Mouse (Mus musculus) embryonic stem cell, embryonic (primary cell): ENCODE results near the gene H13.

Experiments used
- CTCF ChIA-PET, 4 experiments: fragments of 300-600 bp in 2 of 4; fragments of 350-600 bp in 2 of 4; sonication (Branson Sonifier 250); formaldehyde crosslinking; loops; one replicate each; lab custom pipeline; 2022; ENCODE audit warnings: inconsistent platforms in 2 of 4; lab: Charles Lee
- POLR2A ChIA-PET, 4 experiments: fragments of 300-600 bp in 2 of 4; fragments of 350-600 bp in 2 of 4; sonication (Branson Sonifier 250); formaldehyde crosslinking; loops; one replicate each; lab custom pipeline; 2022; ENCODE audit warnings: antibody characterized with exemption in 4 of 4, inconsistent platforms in 1 of 4; lab: Charles Lee

Gene H13

DNA sequence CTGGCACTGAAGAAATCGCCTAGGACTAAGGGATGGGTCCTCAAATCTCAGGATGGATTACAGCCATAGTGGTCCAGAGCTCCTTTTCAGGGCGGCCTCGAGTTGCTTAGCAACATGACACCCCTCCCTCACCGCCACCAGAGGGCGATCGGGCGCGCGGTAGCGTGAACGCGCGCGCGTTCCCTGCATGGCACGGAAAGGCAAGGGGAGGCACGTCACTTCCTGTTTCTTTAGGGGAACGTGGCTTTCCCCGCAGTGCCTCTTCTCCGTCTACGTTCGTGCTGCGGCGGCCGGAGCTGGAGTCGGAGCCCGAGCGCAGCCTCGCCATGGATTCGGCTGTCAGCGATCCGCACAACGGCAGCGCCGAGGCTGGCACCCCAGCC, at the start of gene H13:
H13 (plus strand) TSS at position 206 of the 383 bp plus-strand sequence.
- POLR2A ChIA-PET, result interaction anchor here (0.5 to 6.4 kb wide), 69 partner anchors 8 to 1949 kb away, joined by 3 to 67 read pairs (median 5); partner anchors contain the start of genes Mcts2 (in 4 of the 4), Bcl2l1 (in 1 of the 4), Id1 (in 1 of the 4) and Tpx2 (in 1 of the 4)
- CTCF ChIA-PET, result interaction anchor here (0.5 to 5.3 kb wide), 75 partner anchors 8 to 398 kb away, joined by 3 to 45 read pairs (median 4); partner anchors contain the start of genes Bcl2l1 (in 4 of the 4), Defb36 (in 3 of the 4), Mcts2 (in 2 of the 4) and Cox4i2 (in 1 of the 4)

DNA sequence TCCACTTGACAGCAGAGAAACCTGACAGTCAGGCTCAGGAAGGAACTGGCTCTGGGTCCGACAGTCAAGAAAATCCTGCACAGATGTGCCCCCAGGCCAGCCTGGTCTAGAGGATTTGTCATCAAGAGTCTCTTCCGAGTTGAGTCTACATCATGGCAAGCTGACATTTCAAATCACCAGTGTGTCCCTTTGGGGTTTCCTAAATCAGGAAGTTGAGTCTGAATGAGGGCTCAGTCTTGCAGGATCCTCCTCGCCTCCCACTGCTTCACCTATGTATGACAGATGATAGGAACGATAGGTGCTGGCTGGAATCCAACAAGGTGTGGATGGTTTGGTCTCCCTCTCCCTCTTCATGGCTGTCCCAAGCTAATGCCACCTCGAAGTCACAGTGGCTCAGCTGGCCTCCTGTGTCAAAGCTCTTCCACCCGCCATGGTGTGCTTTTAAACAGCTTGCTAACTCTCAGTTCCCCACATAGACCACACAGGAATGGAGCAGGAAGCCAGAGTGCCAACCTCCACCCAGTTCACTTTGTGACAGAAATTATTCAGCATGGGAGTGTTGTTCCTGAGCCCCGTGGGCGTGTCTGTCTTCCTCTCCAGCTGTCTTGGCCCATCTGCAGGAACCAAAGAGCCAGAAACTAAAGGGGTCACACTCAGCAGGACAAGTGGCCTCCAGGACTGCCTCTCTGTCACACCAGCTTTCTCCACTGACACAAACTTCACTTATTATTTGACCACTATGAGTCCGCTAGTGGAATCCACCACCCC, 48.7 kb upstream of the H13 start:
- ChIA-PET POLR2A (interaction anchor here in 3 of 4 experiments (0.6 to 1.5 kb wide), 4 partner anchors 48 to 241 kb away, joined by 3 read pairs; partner anchors contain the start of gene H13 (in 1 of the 3)), CTCF (interaction anchor here in 1 of 4 experiments (0.9 to 1.2 kb wide), 2 partner anchors 16 to 48 kb away, joined by 3 to 5 read pairs; partner anchors contain the start of genes Defb36 and H13)

DNA sequence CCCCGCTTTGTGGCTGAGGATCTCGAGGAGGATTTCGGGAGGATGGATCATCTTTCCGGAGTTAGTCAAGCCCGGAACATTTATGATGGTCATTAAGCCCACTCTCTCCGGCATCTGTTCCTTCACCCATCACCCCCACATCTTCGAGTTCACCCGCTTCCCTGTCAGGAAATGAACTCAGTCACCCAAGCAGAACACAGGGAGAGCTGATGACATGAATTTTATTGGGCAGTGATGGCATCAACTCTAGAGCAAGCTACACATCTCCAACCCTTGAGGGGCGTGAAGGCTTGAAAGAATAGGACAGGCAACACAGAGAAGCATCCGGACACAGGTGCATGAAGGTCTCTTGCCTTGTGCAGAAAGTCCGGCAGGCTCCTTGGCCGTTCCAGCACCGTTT, 47.1 kb upstream of the H13 start:
- ChIA-PET POLR2A (interaction anchor here in 2 of 4 experiments (0.6 to 1.5 kb wide), 2 partner anchors 47 to 143 kb away, joined by 3 read pairs; partner anchors contain the start of gene H13 (in 1 of the 2)), CTCF (interaction anchor here in 2 of 4 experiments (0.7 kb wide), 2 partner anchors 208 to 523 kb away, joined by 3 read pairs; no protein-coding TSS in a partner anchor)

DNA sequence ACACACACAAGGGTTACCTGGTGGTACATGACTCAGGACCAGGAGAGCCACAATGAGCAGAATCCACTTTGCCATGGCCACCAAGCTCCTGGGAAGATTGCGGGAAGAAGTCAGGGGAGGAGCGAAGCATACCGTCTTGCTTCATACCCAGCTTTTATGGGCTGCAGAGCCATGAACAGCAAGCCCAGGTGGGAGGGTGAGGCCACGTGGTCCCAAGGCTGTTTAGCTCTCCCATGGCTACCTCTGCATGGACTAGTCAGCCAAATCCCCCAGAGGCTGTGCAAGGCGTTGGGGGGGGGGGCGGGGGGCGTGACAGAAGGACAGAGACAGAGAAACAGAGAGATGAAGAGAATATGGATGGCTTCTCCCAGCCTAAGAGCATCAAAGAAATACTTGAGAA, 46.3 kb upstream of the H13 start, which contains the start of gene Defb25:
Defb25 (minus strand) TSS at position 101 of the 400 bp plus-strand sequence.
- CTCF ChIA-PET, result interaction anchor here in 3 of 4 experiments (0.6 to 0.7 kb wide), 4 partner anchors 34 to 317 kb away, joined by 3 read pairs; no protein-coding TSS in a partner anchor
- POLR2A ChIA-PET, result interaction anchor here in 3 of 4 experiments (0.6 to 1.1 kb wide), 3 partner anchors 63 to 143 kb away, joined by 3 read pairs; partner anchors contain the start of gene Mcts2 (in 1 of the 3)

DNA sequence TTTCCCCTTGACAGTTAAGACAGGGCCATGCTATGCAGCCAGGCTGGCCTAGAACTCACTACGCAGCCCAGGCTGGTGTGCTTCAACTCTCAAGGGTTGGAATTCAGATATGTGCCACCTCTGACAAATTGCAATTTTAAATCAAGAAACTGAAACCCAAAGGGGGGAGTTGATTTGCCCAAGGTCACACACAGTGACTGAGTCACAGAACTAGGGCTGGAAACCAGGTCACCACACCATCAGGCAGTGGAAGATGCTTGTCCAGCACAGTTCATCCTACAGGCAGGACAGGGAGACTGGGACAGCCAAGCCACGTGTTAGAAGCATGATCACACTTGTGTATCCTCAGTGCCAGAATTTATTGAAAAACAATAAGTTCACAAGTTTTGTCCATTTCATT, 44.7 kb upstream of the H13 start:
- ChIA-PET POLR2A (no interaction called here), CTCF (no interaction called here)

DNA sequence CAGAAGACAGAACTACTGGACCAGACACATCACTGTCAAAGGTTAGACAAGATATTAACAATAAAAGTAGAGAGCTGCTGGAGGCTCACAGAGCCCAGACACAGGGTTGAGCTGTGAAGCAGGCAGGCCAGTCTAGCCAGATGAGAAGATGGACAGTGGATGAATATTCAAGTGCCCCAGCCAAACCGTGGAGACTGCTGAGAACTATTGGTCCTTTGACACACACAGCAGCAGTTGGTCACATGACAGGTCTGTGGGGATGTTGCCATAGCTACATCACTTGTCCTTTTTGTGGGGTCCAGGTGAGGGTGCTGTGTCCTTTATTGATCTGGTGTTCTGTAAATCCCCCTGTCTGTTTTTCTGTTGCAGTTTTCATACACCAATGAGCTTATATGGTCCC, 44.0 kb upstream of the H13 start:
- CTCF ChIA-PET, result interaction anchor here in 2 of 4 experiments (0.6 to 1.9 kb wide), 5 partner anchors 8 to 109 kb away, joined by 3 to 12 read pairs (median 3); partner anchors contain the start of gene Defb36 (in 1 of the 2)
- POLR2A ChIA-PET, result interaction anchor here in 2 of 4 experiments (0.6 to 1.2 kb wide), 4 partner anchors 14 to 101 kb away, joined by 3 to 4 read pairs (median 3); partner anchors contain the start of gene Mcts2 (in 2 of the 2)

DNA sequence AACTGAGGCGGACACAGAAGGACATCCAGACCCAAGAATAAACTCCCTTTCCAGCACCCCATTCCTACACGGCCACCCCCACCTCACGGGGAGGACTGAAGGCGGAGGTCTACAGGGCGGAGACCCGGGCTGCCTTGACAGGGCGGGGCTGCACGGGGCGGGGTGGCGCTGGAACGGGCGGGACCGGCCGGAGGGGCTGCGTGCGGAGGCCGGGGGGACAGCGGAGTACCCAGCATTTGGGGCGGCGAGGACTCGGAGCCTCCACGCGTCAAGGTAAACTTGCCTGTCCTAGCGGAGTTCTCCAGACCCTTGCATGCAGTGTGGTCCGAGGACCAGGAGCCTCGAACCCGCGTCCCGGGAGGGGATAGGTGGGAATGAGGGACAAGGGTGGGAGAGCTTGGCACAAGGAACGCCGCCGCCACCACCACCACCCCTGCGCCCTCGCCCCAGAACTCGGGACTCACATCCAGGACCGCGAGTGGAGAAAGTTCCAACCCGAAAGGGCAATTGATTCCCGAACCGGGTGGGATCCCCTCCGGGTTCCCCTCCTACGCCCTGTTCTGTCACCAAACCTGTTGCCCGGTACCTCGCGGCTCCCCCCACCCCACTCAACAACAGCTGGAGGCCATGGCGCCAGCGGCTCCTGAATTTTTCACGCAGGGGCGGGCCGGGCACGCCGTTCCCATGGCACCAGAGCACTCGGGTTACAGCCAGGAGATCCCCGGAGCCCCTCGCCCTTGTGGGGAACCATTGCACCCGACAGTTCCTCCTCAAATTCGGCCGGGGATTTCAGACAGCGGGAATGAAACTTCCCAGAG, 42.3 kb upstream of the H13 start, which contains the start of gene Rem1:
Rem1 (plus strand) TSS at position 178 of the 818 bp plus-strand sequence.
- CTCF ChIA-PET, result interaction anchor here in 1 of 4 experiments (1.9 kb wide), 1 partner anchor 12 kb away, joined by 12 read pairs; no protein-coding TSS in a partner anchor
- POLR2A ChIA-PET, result interaction anchor here in 1 of 4 experiments (0.8 kb wide), 1 partner anchor 59 kb away, joined by 12 read pairs; no protein-coding TSS in a partner anchor

DNA sequence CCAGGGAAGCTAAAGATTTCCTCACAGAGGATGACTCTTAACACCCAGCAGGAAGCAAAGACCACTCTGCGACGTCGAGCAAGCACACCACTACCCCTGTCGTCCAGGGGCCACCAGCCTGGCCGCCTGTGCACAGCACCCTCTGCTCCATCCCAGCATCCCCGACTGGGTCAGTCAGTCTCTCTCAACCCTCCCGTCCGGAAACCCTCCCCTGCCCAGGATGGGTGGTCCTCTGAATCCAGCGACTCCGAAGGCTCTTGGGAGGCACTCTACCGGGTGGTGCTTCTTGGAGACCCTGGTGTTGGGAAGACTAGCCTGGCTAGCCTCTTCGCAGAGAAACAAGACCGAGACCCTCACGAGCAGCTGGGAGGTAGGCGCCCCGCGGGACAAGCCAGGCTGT, 41.2 kb upstream of the H13 start:
- CTCF ChIA-PET, result no interaction called here
- POLR2A ChIA-PET, result interaction anchor here in 1 of 4 experiments (1.2 kb wide), 1 partner anchor 10 kb away, joined by 3 read pairs; no protein-coding TSS in a partner anchor

DNA sequence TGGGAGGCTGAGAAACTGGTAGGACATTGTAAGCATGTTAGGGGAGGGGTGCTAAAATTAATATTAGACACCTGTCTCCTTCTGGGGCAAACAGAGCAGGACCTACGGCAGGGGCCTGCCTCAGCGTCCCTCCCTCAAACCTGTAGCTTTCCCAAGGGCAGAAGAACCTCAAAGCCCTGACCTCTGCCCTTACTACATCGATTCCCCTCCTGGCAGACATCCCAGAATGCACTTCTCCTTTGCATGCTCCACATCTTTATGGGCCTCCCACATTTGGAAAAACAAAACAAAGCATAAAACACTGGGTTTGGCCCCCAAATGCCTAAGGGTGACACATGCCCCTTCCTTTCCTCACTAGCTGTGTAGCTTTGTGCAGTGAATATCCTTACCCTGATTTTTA, 40.0 kb upstream of the H13 start:
- POLR2A ChIA-PET, result interaction anchor here in 2 of 4 experiments (0.6 to 1.1 kb wide), 3 partner anchors 54 to 303 kb away, joined by 3 to 7 read pairs (median 3); no protein-coding TSS in a partner anchor
- CTCF ChIA-PET, result interaction anchor here in 1 of 4 experiments (2.4 kb wide), 1 partner anchor 13 kb away, joined by 6 read pairs; no protein-coding TSS in a partner anchor

DNA sequence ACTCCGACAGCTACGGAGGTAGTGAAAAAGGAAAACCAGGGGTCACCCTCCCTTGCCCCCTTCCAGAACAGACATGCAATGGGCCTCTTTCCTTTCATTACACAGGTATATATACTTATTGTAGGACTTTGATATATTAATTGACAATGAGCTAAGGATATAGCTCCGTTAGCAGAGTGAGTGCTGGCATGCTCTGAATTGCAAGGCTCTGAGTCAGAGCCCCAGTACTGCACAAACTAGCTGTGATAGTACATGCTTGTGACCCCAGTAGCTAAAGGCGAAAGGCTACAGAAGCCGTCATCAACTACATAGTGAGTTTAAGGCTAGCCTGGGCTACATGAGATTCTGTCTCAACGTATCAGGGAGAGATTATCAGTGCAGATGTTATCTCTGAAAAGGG, 39.4 kb upstream of the H13 start:
- ChIA-PET CTCF (interaction anchor here (0.5 to 2.4 kb wide), 5 partner anchors 12 to 148 kb away, joined by 3 to 6 read pairs (median 5); partner anchors contain the start of gene H13 (in 2 of the 4)), POLR2A (interaction anchor here in 3 of 4 experiments (0.5 to 0.9 kb wide), 3 partner anchors 57 to 286 kb away, joined by 3 to 7 read pairs (median 3); partner anchors contain the start of genes Mcts2 (in 1 of the 3) and Trib3 (in 1 of the 3))

DNA sequence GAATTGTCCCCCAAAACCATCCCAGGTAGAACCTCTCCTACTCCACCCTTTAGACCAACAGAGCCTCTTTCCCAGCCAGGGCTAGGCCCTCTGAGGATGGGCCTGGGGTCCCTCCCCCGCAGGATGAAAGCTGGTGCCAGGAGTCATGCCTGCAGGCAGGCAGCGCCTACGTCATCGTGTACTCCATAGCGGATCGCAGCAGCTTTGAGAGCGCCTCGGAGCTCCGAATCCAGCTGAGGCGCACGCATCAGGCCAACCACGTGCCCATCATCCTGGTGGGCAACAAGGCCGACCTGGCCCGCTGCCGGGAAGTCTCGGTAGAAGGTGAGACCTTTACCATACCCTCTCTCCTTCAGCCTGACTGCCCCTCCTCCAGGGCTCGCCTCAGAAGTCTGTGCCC, 35.9 kb upstream of the H13 start:
- ChIA-PET POLR2A (interaction anchor here in 2 of 4 experiments (0.6 to 1.5 kb wide), 6 partner anchors 10 to 687 kb away, joined by 3 to 5 read pairs (median 4); partner anchors contain the start of genes H13 (in 1 of the 2) and Trib3 (in 1 of the 2)), CTCF (interaction anchor here in 2 of 4 experiments (0.6 to 1.8 kb wide), 5 partner anchors 16 to 79 kb away, joined by 3 to 6 read pairs (median 5); no protein-coding TSS in a partner anchor)

DNA sequence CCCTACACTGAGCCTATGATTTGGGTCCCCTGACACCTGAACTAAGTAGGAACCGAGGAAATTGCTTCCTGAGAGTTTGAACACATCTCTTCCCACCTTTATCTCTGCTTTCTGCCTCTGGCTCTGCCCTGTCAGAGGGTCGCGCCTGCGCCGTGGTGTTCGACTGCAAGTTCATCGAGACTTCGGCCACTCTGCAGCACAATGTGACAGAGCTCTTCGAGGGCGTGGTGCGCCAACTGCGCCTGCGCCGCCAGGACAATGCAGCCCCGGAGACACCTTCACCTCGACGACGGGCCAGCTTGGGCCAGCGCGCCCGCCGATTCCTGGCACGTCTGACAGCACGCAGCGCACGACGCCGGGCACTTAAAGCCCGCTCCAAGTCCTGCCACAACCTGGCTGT, 35.0 kb upstream of the H13 start:
- CTCF ChIA-PET, result interaction anchor here in 3 of 4 experiments (0.6 to 1.8 kb wide), 6 partner anchors 10 to 80 kb away, joined by 4 to 6 read pairs (median 4); no protein-coding TSS in a partner anchor
- POLR2A ChIA-PET, result interaction anchor here in 3 of 4 experiments (0.9 to 1.5 kb wide), 5 partner anchors 10 to 290 kb away, joined by 3 to 4 read pairs (median 3); partner anchors contain the start of genes H13 (in 1 of the 3) and Trib3 (in 1 of the 3)

DNA sequence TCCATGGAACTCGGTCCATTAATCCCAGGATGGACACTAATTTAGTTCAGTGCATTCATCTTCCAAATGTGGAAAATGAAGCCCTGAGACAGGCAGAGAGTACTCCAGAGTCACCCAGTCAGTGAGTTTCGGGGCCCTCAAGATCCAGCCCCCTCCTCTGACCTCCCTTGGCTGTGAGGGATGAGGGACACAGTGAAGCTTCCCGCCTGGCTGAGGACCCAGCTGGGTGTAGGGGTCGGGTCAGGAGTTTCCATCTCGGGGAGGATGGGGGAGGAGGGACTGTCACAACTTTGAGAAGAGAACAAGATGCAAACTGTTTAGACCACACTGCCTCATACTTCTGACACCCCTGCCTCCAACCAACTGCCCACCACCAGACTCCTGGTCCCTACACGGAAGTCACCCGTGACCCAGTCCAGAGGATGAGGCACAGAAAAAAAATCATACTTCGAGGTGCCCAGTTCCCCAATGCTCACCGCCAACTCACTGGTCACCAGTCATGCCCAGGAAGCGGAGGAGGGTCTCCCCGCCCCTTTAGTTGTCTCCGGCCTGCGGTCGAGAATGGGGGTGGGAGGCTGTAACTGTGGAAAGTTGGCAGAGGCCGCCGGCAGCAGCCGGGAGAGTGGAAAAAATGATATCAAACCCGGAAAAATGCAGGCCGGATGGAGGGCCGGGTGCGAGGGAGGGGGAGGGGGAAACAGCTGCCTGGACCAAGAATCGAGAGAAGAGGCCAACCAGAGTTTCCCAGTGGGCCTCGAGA, 32.8 kb upstream of the H13 start:
- ChIA-PET CTCF (interaction anchor here in 2 of 4 experiments (0.5 to 0.7 kb wide), 2 partner anchors 194 to 1950 kb away, joined by 3 to 7 read pairs; no protein-coding TSS in a partner anchor), POLR2A (interaction anchor here in 1 of 4 experiments (0.5 to 1.3 kb wide), 2 partner anchors 10 to 220 kb away, joined by 3 read pairs; no protein-coding TSS in a partner anchor)

DNA sequence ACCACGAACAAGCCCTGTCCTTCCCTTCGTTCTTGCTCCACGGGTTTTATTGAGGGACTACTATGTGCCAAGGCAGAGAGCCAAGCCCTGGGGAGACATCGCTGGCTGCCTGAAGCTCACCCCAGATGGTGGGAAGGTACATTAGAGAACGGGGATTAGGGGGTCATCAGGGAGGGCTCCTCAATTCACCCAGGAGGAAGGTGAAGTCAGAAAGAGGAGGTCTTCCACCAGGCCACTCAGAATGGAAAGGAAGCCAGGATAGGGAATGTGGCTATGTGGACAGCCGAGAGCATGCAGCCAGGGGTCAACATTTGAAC, 32.3 kb upstream of the H13 start:
- ChIA-PET CTCF (no interaction called here), POLR2A (no interaction called here)

DNA sequence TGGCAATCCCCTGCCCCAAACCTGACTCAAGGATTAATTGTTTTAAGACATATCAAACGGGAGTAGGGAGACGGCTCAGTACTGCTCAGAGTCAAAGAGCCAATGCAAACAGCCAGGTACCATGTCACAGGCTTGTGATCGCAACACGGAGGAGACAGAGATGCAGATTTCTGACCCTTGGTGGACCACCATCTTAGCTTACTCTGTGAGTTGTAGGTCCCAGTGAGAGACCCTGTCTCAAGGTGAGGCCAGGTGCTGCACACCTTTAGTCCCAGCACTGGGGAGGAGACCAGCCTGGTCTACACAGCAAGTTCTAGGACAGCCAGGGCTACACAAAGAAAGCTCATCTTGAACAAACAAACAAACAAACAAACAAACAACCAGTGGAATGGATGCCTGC, 31.9 kb upstream of the H13 start:
- CTCF ChIA-PET, result no interaction called here
- POLR2A ChIA-PET, result interaction anchor here in 1 of 4 experiments (0.5 kb wide), 1 partner anchor 25 kb away, joined by 3 read pairs; no protein-coding TSS in a partner anchor

DNA sequence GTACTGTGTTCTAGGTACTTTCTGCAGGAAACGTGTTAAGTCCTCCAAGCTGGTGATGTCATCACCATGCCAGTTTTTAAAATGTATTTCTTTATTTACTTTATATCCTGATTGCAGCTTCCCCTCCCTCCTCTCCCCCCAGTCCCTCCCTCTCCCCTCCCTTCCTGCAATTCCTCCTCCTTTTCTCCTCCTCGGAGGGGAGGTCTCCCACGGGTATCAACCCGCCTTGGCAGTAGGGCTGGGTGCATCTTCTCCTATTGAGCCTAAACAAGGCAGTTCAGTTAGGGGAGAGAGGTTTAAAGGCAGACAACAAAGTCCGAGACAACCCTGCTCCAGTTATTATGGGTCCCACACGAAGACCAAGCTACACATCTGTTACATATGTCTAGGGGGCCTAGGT, 30.4 kb upstream of the H13 start:
- ChIA-PET CTCF (interaction anchor here in 3 of 4 experiments (0.8 to 1.5 kb wide), 4 partner anchors 30 to 445 kb away, joined by 3 to 5 read pairs (median 3); partner anchors contain the start of genes Defb36 (in 1 of the 3) and H13 (in 1 of the 3)), POLR2A (interaction anchor here in 1 of 4 experiments (1.4 kb wide), 1 partner anchor 31 kb away, joined by 3 read pairs; no protein-coding TSS in a partner anchor)
